In the genomic region with DNA sequence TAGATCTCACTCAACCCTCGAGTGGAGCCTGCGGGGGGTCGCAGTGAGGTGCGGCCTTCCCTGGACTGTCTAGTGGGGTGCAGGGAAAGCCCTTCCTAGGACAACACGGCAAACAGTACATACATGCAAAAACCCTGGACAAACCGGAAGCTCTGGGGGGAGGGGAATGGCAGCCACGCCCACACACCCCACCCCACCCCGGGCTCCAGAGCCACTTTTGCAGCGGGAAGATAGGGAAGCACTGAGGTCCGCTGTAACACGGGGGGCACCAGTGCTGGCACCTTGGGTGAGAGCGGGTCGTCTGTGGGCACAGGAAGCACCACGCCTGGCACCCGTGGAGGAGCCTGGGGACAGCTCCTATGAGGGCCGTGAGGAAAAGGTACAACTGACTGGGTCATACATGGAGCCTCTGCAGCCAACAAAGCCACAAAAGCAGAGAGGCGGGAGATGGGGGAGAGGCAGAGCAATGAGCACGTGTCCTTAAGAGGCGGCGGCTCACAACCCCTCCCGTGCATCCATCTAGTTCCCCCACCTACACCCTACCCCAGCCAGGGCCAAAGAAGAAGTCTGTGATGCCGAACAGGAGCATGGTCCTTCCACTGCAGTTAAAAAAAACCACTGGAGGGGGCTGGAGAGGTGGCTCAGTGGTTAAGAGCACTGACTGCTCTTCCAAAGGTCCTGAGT, we compare ENCODE assay signal across 1 mouse cellular context.
TF ChIP-seq lines count a peak whose summit lies in the region.

No protein-coding gene starts in this region.

TF ChIP-seq in ES-E14, 5 proteins besides CTCF, POLR2A, EP300 and RAD21:
- no peak for TF ChIP-seq CHD2 (IDR thresholded peaks at IDR 0.05; ENCODE audit: low read depth, low read length)
- TF ChIP-seq ZNF384 (IDR thresholded peaks at IDR 0.05; ENCODE audit: low read depth, low read length), result no peak
- no peak for TF ChIP-seq ZC3H11A (IDR thresholded peaks at IDR 0.05; ENCODE audit: borderline replicate concordance, low read depth, low read length)
- TF ChIP-seq HCFC1 (IDR thresholded peaks at IDR 0.05; ENCODE audit: borderline replicate concordance, insufficient read depth, low read length), result no peak
- no peak for TF ChIP-seq MAFK (IDR thresholded peaks at IDR 0.05; ENCODE audit: insufficient read depth, low read depth, low read length)
